Mouse (Mus musculus) inflammation-experienced regulatory T-cells (primary cell): ENCODE measurements around the gene Hsp90ab1. TPM values are rescaled to one million over a fixed set of nuclear protein-coding genes. Genes with fewer than 3 reads are reported as not detected.

Source experiments
- polyA plus RNA-seq, 2 experiments: library from polyadenylated mRNA; unstranded; fragments of 100-300 nt; shearing (Covaris generic); gene quantifications; one replicate each; pipeline ENCODE4 v1.2.1; 2017

Hsp90ab1 gene
- polyA plus RNA-seq, result 1,000 to 10,000 TPM in 1 of 2 experiments, 100 to 1,000 TPM in 1; 784 to 1,058 TPM

GRCm38 (mm10) chr17:45573087-45573779, at the start of gene Hsp90ab1:
TSS of gene Hsp90ab1 (minus strand) at chr17:45573271.

GRCm38 (mm10) chr17:45601877-45602304, 28.8 kb upstream of the Hsp90ab1 start, which contains the start of gene Mymx:
TSS of gene Mymx (minus strand) at chr17:45602102.

GRCm38 (mm10) chr17:45599446-45600242, 26.6 kb upstream of the Hsp90ab1 start, which contains the start of gene Slc29a1:
TSS of gene Slc29a1 (minus strand) at chr17:45599606.

GRCm38 (mm10) chr17:45563655-45564530, 9.2 kb downstream of the Hsp90ab1 start, which contains the start of gene Slc35b2:
TSS of gene Slc35b2 (plus strand) at chr17:45563874.

GRCm38 (mm10) chr17:45555452-45556106, 17.5 kb downstream of the Hsp90ab1 start, which contains the start of gene Nfkbie:
TSS of gene Nfkbie (plus strand) at chr17:45555703.

GRCm38 (mm10) chr17:45549617-45550181, 23.4 kb downstream of the Hsp90ab1 start, which contains the start of gene Tmem151b:
TSS of gene Tmem151b (minus strand) at chr17:45549677.

GRCm38 (mm10) chr17:45523263-45523662, 49.8 kb downstream of the Hsp90ab1 start, which contains the start of gene Tcte1:
TSS of gene Tcte1 (plus strand) at chr17:45523434.

Other genes with a start within 250 kb of the Hsp90ab1 start
- 10 to 100 TPM; 78.5 to 87.9 TPM for gene Cdc5l, start 139.5 kb downstream of the Hsp90ab1 start, polyA plus RNA-seq
- 1 to 10 TPM in 1 of 2 experiments, under 1 TPM in 1; 0.81 to 3.0 TPM for gene Spats1, start 97.9 kb downstream of the Hsp90ab1 start, polyA plus RNA-seq
- gene Aars2, start 66.4 kb downstream of the Hsp90ab1 start, polyA plus RNA-seq, result 10 to 100 TPM; 10.9 to 19.2 TPM
- gene Tcte1, start 49.8 kb downstream of the Hsp90ab1 start, polyA plus RNA-seq, result under 1 TPM in 1 of 2 experiments, not detected in 1; 0.15 TPM
- under 1 TPM in 1 of 2 experiments, not detected in 1; 0.95 TPM for gene Tmem151b, start 23.6 kb downstream of the Hsp90ab1 start, polyA plus RNA-seq
- gene Nfkbie, start 17.6 kb downstream of the Hsp90ab1 start, polyA plus RNA-seq, result 10 to 100 TPM; 60.9 to 66.6 TPM
- 10 to 100 TPM; 60.0 to 69.0 TPM for gene Slc35b2, start 9.4 kb downstream of the Hsp90ab1 start, polyA plus RNA-seq
- gene Slc29a1, start 26.3 kb upstream of the Hsp90ab1 start, polyA plus RNA-seq, result 100 to 1,000 TPM; 102 to 129 TPM
- gene Mymx, start 28.8 kb upstream of the Hsp90ab1 start, polyA plus RNA-seq, result not detected
- gene Capn11, start 86.1 kb upstream of the Hsp90ab1 start, polyA plus RNA-seq, result 1 to 10 TPM in 1 of 2 experiments, under 1 TPM in 1; 0.70 to 1.0 TPM
- 10 to 100 TPM; 69.1 to 69.2 TPM for gene Mrpl14, start 113.1 kb upstream of the Hsp90ab1 start, polyA plus RNA-seq
- gene Tmem63b, start 113.6 kb upstream of the Hsp90ab1 start, polyA plus RNA-seq, result 10 to 100 TPM in 1 of 2 experiments, 1 to 10 TPM in 1; 9.2 to 13.5 TPM
- gene 1600014C23Rik, start 160.6 kb upstream of the Hsp90ab1 start, polyA plus RNA-seq, result not detected